12 mouse cellular contexts compared by ENCODE assay signal in the genomic region with DNA sequence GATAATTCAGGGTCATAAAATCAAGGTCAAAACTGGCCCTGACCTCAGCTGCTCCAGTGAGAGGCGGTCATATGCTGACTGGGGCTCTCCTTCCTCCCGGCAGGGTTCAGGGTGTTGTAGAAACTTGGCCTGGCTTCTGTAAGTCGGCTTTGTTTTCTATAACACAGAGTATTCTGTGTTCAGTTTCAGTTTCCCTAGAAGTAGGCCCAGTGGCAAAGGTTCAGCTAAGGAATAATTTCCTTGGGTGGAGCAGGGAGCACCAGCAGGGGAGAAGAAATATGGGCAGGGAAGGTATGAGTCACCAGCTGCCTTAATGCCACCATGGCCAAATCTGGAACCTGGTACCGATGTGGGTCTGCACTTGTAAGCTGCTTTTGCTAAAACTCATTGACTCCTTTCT.
DNase-seq lines count a peak whose midpoint lies in the region; ATAC-seq lines count a peak whose summit lies in the region.
"Had no signal": no experiment of that assay in that cellular context is flagged by ENCODE, and none has a peak within 500 bp of the region (broad histone marks: within the 10 kb centered on the region; RNA-seq: fewer than 3 reads in every experiment).

No protein-coding gene starts in this region.

- H3K9me3 ChIP-seq in heart, embryonic 12.5 days (replicated peaks), result no peaks in the 10 kb centered on the region
- no peaks in the 10 kb centered on the region for H3K9me3 ChIP-seq in heart, embryonic 16.5 days (replicated peaks; ENCODE audit: control insufficient read depth, low read length)
- H3K9me3 ChIP-seq in lung, embryonic 16.5 days (ENCODE audit: control insufficient read depth, low read length), result no peaks in the 10 kb centered on the region

- no peaks in the 10 kb centered on the region for H3K27me3 ChIP-seq in heart, embryonic 12.5 days (replicated peaks)
- no peaks in the 10 kb centered on the region for H3K27me3 ChIP-seq in heart, embryonic 16.5 days (ENCODE audit: control insufficient read depth, insufficient read depth, low read length)
- H3K27me3 ChIP-seq in lung, embryonic 16.5 days (ENCODE audit: control insufficient read depth, insufficient read depth, low read depth, low read length), result no peaks in the 10 kb centered on the region

- no peaks in the 10 kb centered on the region for H3K36me3 ChIP-seq in heart, embryonic 12.5 days
- no peaks in the 10 kb centered on the region for H3K36me3 ChIP-seq in heart, embryonic 16.5 days (ENCODE audit: control insufficient read depth, insufficient read depth)
- H3K36me3 ChIP-seq in lung, embryonic 16.5 days (ENCODE audit: control insufficient read depth, insufficient read depth, low read length), result no peaks in the 10 kb centered on the region

- no peak overlapping the region for H3K9ac ChIP-seq in heart, embryonic 12.5 days
- H3K9ac ChIP-seq in heart, embryonic 16.5 days (ENCODE audit: low read length), result no peak overlapping the region
- no peak overlapping the region for H3K9ac ChIP-seq in lung, embryonic 16.5 days (ENCODE audit: low read length)

- no peak for DNase-seq in heart, adult 8-10 months (ENCODE audit: low spot score)
- peak; percentile 24 for DNase-seq in NIH3T3 (ENCODE audit: low read depth)
- no peak for DNase-seq in thymus, postnatal 14 days
- DNase-seq in cerebellum, adult 11-12 months, result no peak
- no peak for DNase-seq in right cerebral cortex, postnatal 10 days (ENCODE audit: low spot score in 2 of 2)
- DNase-seq: cerebellum, postnatal 25 days; gastrocnemius, postnatal 25 days; right cerebral cortex, adult 18-20 months had no signal

- H3K4me1 ChIP-seq in heart, embryonic 12.5 days (replicated peaks), result 0 out of 2 replicates have a peak, but pooled peaks cover 21% of the 10 kb centered on the region
- H3K4me1 ChIP-seq in heart, embryonic 16.5 days (ENCODE audit: control insufficient read depth, insufficient read depth, low read length), result peaks cover 4% of the 10 kb centered on the region; the same call in 1 of the 2 replicates
- H3K4me1 ChIP-seq in lung, embryonic 16.5 days (replicated peaks; ENCODE audit: control insufficient read depth, insufficient read depth, low read length), result 0 out of 2 replicates have a peak, but pooled peaks cover 4% of the 10 kb centered on the region

- H3K4me2 ChIP-seq in heart, embryonic 12.5 days, result no peak overlapping the region
- H3K4me2 ChIP-seq in heart, embryonic 16.5 days (ENCODE audit: low read depth, low read length), result no peak overlapping the region
- H3K4me2 ChIP-seq in lung, embryonic 16.5 days (ENCODE audit: low read depth, low read length), result no peak overlapping the region

- 0 out of 2 replicates have a peak overlapping the region, but pooled peaks have one; percentile 9 for H3K27ac ChIP-seq in heart, embryonic 12.5 days (ENCODE audit: poor library complexity, severe bottlenecking)
- peak overlapping the region; percentile 59 for H3K27ac ChIP-seq in heart, embryonic 16.5 days (ENCODE audit: low read length)
- H3K27ac ChIP-seq in lung, embryonic 16.5 days (ENCODE audit: low read length), result peak overlapping the region; percentile 55

- ATAC-seq in heart, embryonic 12.5 days (ENCODE audit: insufficient number of reproducible peaks, low FRiP score), result no peak
- no peak for ATAC-seq in heart, embryonic 16.5 days (replicated peaks; ENCODE audit: extremely low read depth, insufficient read depth, low FRiP score)
- ATAC-seq in lung, embryonic 16.5 days (ENCODE audit: low read depth), result no peak
- ATAC-seq: activated CD4-positive, CD25-positive, alpha-beta regulatory T cell, adult 4 months had no signal

- H3K4me3 ChIP-seq in heart, embryonic 12.5 days, result no peak overlapping the region
- H3K4me3 ChIP-seq in heart, embryonic 16.5 days (ENCODE audit: low read length), result no peak overlapping the region
- H3K4me3 ChIP-seq in lung, embryonic 16.5 days (ENCODE audit: low read length), result no peak overlapping the region

- 41% methylated on average over 4 of the region's 4 CpGs for WGBS in heart, embryonic 12.5 days
- 49% methylated on average over 4 of the region's 4 CpGs for WGBS in heart, embryonic 16.5 days
- WGBS in lung, embryonic 16.5 days, result 56% methylated on average over 4 of the region's 4 CpGs

Comparison
In these comparisons a context has a peak if more than half of its experiments do, and no peak if none do; other contexts are left out.
1. H3K27ac ChIP-seq: peak in every context shown above with its lines; median percentile 59 in heart, embryonic 16.5 days; 55 in lung, embryonic 16.5 days; 9 in heart, embryonic 12.5 days.